In genomic region chr7:104686201-104686600, GRCm38 (mm10) we compare ENCODE assay signal across 20 mouse cellular contexts. TPM values are rescaled to one million over a fixed set of nuclear protein-coding genes. Genes with fewer than 3 reads are reported as not detected.
DNase-seq lines count a peak whose midpoint lies in the region; ATAC-seq lines count a peak whose summit lies in the region.
"Had no signal": no experiment of that assay in that cellular context is flagged by ENCODE, and none has a peak within 500 bp of the region (broad histone marks: within the 10 kb centered on the region; RNA-seq: fewer than 3 reads in every experiment).

Gene Olfr661 (plus strand): TSS chr7:104686501.

- H3K4me2 ChIP-seq in midbrain, embryonic 11.5 days: no peak within 1 kb of the TSS
- H3K4me2 ChIP-seq in midbrain, embryonic 13.5 days (replicated peaks): no peak within 1 kb of the TSS

- no peak within 1 kb of the TSS for H3K27ac ChIP-seq in midbrain, embryonic 11.5 days (ENCODE audit: low read depth, low read length)
- H3K27ac ChIP-seq in midbrain, embryonic 13.5 days: no peak within 1 kb of the TSS

- peak; percentile 39 for DNase-seq in midbrain, embryonic 11.5 days (ENCODE audit: low spot score, missing footprints)
- DNase-seq: adrenal gland, adult 2 months; adrenal gland, adult 8-10 months; adrenal gland, postnatal 10 days; adrenal gland, postnatal 14 days; adrenal gland, postnatal 25 days; adrenal gland, postnatal 36 days; B cell, adult 2 months; cerebellum, adult 11 months; cerebellum, adult 11-12 months; cerebellum, adult 18-20 months; cerebellum, adult 2 months had no signal

- no peak within 1 kb of the TSS for H3K9ac ChIP-seq in midbrain, embryonic 11.5 days (ENCODE audit: low read length)
- H3K9ac ChIP-seq in midbrain, embryonic 13.5 days (replicated peaks): no peak within 1 kb of the TSS

- H3K9me3 ChIP-seq in midbrain, embryonic 11.5 days (ENCODE audit: control insufficient read depth, low read length): no peaks in the 10 kb centered on the region
- no peaks in the 10 kb centered on the region for H3K9me3 ChIP-seq in midbrain, embryonic 13.5 days
- H3K9me3 ChIP-seq: G1E had no signal

- no peaks in the 10 kb centered on the region for H3K36me3 ChIP-seq in midbrain, embryonic 11.5 days (ENCODE audit: control insufficient read depth, insufficient read depth, low read length)
- H3K36me3 ChIP-seq in midbrain, embryonic 13.5 days: no peaks in the 10 kb centered on the region
- H3K36me3 ChIP-seq: G1E had no signal

- WGBS in midbrain, embryonic 11.5 days: 93% methylated on average over 2 of the region's 2 CpGs
- WGBS in midbrain, embryonic 13.5 days: 89% methylated on average over 2 of the region's 2 CpGs

- ATAC-seq in midbrain, embryonic 11.5 days (ENCODE audit: low FRiP score): no peak
- no peak for ATAC-seq in midbrain, embryonic 13.5 days
- ATAC-seq: activated CD4-positive, CD25-positive, alpha-beta regulatory T cell, adult 4 months; CD4-positive, CD25-positive, alpha-beta regulatory T cell, adult 4 months; Patski had no signal

- H3K4me1 ChIP-seq in midbrain, embryonic 11.5 days (ENCODE audit: control insufficient read depth, insufficient read depth, low read length): no peaks in the 10 kb centered on the region
- no peaks in the 10 kb centered on the region for H3K4me1 ChIP-seq in midbrain, embryonic 13.5 days (replicated peaks)

- H3K4me3 ChIP-seq in midbrain, embryonic 11.5 days (ENCODE audit: low read depth, low read length): no peak within 1 kb of the TSS
- H3K4me3 ChIP-seq in midbrain, embryonic 13.5 days (replicated peaks): no peak within 1 kb of the TSS

- no peaks in the 10 kb centered on the region for H3K27me3 ChIP-seq in midbrain, embryonic 11.5 days (ENCODE audit: control insufficient read depth, insufficient read depth, low read length)
- no peaks in the 10 kb centered on the region for H3K27me3 ChIP-seq in midbrain, embryonic 13.5 days
- H3K27me3 ChIP-seq: CH12.LX, Patski had no signal

RNA-seq across cellular contexts. Expression of gene Olfr661, which starts in this region (rescaled TPM):
- polyA plus RNA-seq in midbrain, embryonic 11.5 days (2014; fragmentation: Nextera tagmentation; extraction: Ambion mirVana): not detected in 2 replicates
- polyA plus RNA-seq in midbrain, embryonic 13.5 days (2015; fragmentation: Nextera tagmentation; extraction: Ambion mirVana): not detected in 2 replicates
- polyA plus RNA-seq: activated CD4-positive, CD25-positive, alpha-beta regulatory T cell, adult 4 months; adrenal gland, adult 2 months; brain, embryonic 14.5 days; C2C12; cerebellum, adult 2 months; G1E; Patski had no signal

Comparison
In these comparisons a context has a peak if more than half of its experiments do, and no peak if none do; other contexts are left out.
1. Peak in DNase-seq in midbrain, embryonic 11.5 days; RNA of the gene not detected or under 1 TPM.